Mouse (Mus musculus): ENCODE results near the gene Tsku. TPM values are rescaled to one million over a fixed set of nuclear protein-coding genes. Genes with fewer than 3 reads are reported as not detected.

The Tsku gene
- polyA plus RNA-seq, 1 experiment from 2014 or later: 19.1 TPM

- Histone ChIP-seq H3K36me3 (ENCODE audit: control insufficient read depth, insufficient read depth, low read length) (no peaks in the 10 kb centered on the region), H3K27me3 (ENCODE audit: control insufficient read depth, insufficient read depth, low read length) (no peaks in the 10 kb centered on the region), H3K4me3 (ENCODE audit: low read depth, low read length) (no peak overlapping the region), H3K9me3 (ENCODE audit: control insufficient read depth, low read depth, low read length) (no peaks in the 10 kb centered on the region), H3K27ac (ENCODE audit: low read length) (no peak overlapping the region), H3K9ac (replicated peaks; ENCODE audit: low read depth, low read length) (no peak overlapping the region), H3K4me2 (replicated peaks; ENCODE audit: low read depth, low read length) (no peak overlapping the region), H3K4me1 (ENCODE audit: control insufficient read depth, insufficient read depth, low read length) (peaks cover 12% of the 10 kb centered on the region; the same call in 1 of the 2 replicates)
- WGBS: 79% methylated on average over 12 of the region's 12 CpGs
- ATAC-seq (ENCODE audit: insufficient number of reproducible peaks, insufficient read depth, low FRiP score, low read depth): no peak
Observed at GRCm38 (mm10) chr7:98388881-98389501, 27.9 kb upstream of the Tsku start.

- ATAC-seq (ENCODE audit: insufficient number of reproducible peaks, insufficient read depth, low FRiP score, low read depth): no peak
- H3K9me3 ChIP-seq (ENCODE audit: control insufficient read depth, low read depth, low read length): no peaks in the 10 kb centered on the region
- no peaks in the 10 kb centered on the region for H3K27me3 ChIP-seq (ENCODE audit: control insufficient read depth, insufficient read depth, low read length)
- no peak overlapping the region for H3K27ac ChIP-seq (ENCODE audit: low read length)
- no peak overlapping the region for H3K4me2 ChIP-seq (replicated peaks; ENCODE audit: low read depth, low read length)
- H3K4me3 ChIP-seq (ENCODE audit: low read depth, low read length): no peak overlapping the region
- no peaks in the 10 kb centered on the region for H3K36me3 ChIP-seq (ENCODE audit: control insufficient read depth, insufficient read depth, low read length)
- 76% methylated on average over 7 of the region's 7 CpGs for WGBS
- H3K4me1 ChIP-seq (ENCODE audit: control insufficient read depth, insufficient read depth, low read length): peaks cover 12% of the 10 kb centered on the region; the same call in 1 of the 2 replicates
- H3K9ac ChIP-seq (replicated peaks; ENCODE audit: low read depth, low read length): no peak overlapping the region
Observed at GRCm38 (mm10) chr7:98387201-98387600, 26.1 kb upstream of the Tsku start.

- H3K27me3 ChIP-seq (ENCODE audit: control insufficient read depth, insufficient read depth, low read length): no peaks in the 10 kb centered on the region
- ATAC-seq (ENCODE audit: insufficient number of reproducible peaks, insufficient read depth, low FRiP score, low read depth): no peak
- no peak overlapping the region for H3K4me3 ChIP-seq (ENCODE audit: low read depth, low read length)
- no peaks in the 10 kb centered on the region for H3K36me3 ChIP-seq (ENCODE audit: control insufficient read depth, insufficient read depth, low read length)
- no peaks in the 10 kb centered on the region for H3K9me3 ChIP-seq (ENCODE audit: control insufficient read depth, low read depth, low read length)
- no peak overlapping the region for H3K27ac ChIP-seq (ENCODE audit: low read length)
- no peak overlapping the region for H3K4me2 ChIP-seq (replicated peaks; ENCODE audit: low read depth, low read length)
- 0 out of 2 replicates have a peak, but pooled peaks cover under 1% of the 10 kb centered on the region for H3K4me1 ChIP-seq (ENCODE audit: control insufficient read depth, insufficient read depth, low read length)
- H3K9ac ChIP-seq (replicated peaks; ENCODE audit: low read depth, low read length): no peak overlapping the region
- 61% methylated on average over 1 of the region's 1 CpGs for WGBS
Observed at GRCm38 (mm10) chr7:98385168-98385567, 24.0 kb upstream of the Tsku start.

GRCm38 (mm10) chr7:98383337-98383736, 22.2 kb upstream of the Tsku start:
- no peaks in the 10 kb centered on the region for H3K36me3 ChIP-seq (ENCODE audit: control insufficient read depth, insufficient read depth, low read length)
- H3K4me3 ChIP-seq (ENCODE audit: low read depth, low read length): no peak overlapping the region
- ATAC-seq (ENCODE audit: insufficient number of reproducible peaks, insufficient read depth, low FRiP score, low read depth): no peak
- H3K27ac ChIP-seq (ENCODE audit: low read length): no peak overlapping the region
- no peak overlapping the region for H3K4me2 ChIP-seq (replicated peaks; ENCODE audit: low read depth, low read length)
- WGBS: 53% methylated on average over 4 of the region's 4 CpGs
- H3K4me1 ChIP-seq (ENCODE audit: control insufficient read depth, insufficient read depth, low read length): 0 out of 2 replicates have a peak, but pooled peaks cover 3% of the 10 kb centered on the region
- no peak overlapping the region for H3K9ac ChIP-seq (replicated peaks; ENCODE audit: low read depth, low read length)
- H3K27me3 ChIP-seq (ENCODE audit: control insufficient read depth, insufficient read depth, low read length): no peaks in the 10 kb centered on the region
- H3K9me3 ChIP-seq (ENCODE audit: control insufficient read depth, low read depth, low read length): no peaks in the 10 kb centered on the region

- Histone ChIP-seq H3K4me3 (ENCODE audit: low read depth, low read length) (no peak overlapping the region), H3K36me3 (ENCODE audit: control insufficient read depth, insufficient read depth, low read length) (no peaks in the 10 kb centered on the region), H3K9me3 (ENCODE audit: control insufficient read depth, low read depth, low read length) (no peaks in the 10 kb centered on the region), H3K27ac (ENCODE audit: low read length) (no peak overlapping the region), H3K27me3 (ENCODE audit: control insufficient read depth, insufficient read depth, low read length) (no peaks in the 10 kb centered on the region), H3K9ac (replicated peaks; ENCODE audit: low read depth, low read length) (no peak overlapping the region), H3K4me1 (ENCODE audit: control insufficient read depth, insufficient read depth, low read length) (0 out of 2 replicates have a peak, but pooled peaks cover 3% of the 10 kb centered on the region), H3K4me2 (replicated peaks; ENCODE audit: low read depth, low read length) (no peak overlapping the region)
- 82% methylated on average over 6 of the region's 6 CpGs for WGBS
- no peak for ATAC-seq (ENCODE audit: insufficient number of reproducible peaks, insufficient read depth, low FRiP score, low read depth)
Observed at GRCm38 (mm10) chr7:98382784-98383183, 21.7 kb upstream of the Tsku start.

- Histone ChIP-seq H3K9me3 (ENCODE audit: control insufficient read depth, low read depth, low read length) (no peaks in the 10 kb centered on the region), H3K36me3 (ENCODE audit: control insufficient read depth, insufficient read depth, low read length) (no peaks in the 10 kb centered on the region), H3K4me1 (ENCODE audit: control insufficient read depth, insufficient read depth, low read length) (0 out of 2 replicates have a peak, but pooled peaks cover 3% of the 10 kb centered on the region), H3K9ac (replicated peaks; ENCODE audit: low read depth, low read length) (no peak overlapping the region), H3K27me3 (ENCODE audit: control insufficient read depth, insufficient read depth, low read length) (no peaks in the 10 kb centered on the region), H3K27ac (ENCODE audit: low read length) (no peak overlapping the region), H3K4me2 (replicated peaks; ENCODE audit: low read depth, low read length) (no peak overlapping the region), H3K4me3 (ENCODE audit: low read depth, low read length) (no peak overlapping the region)
- 63% methylated on average over 6 of the region's 6 CpGs for WGBS
- no peak for ATAC-seq (ENCODE audit: insufficient number of reproducible peaks, insufficient read depth, low FRiP score, low read depth)
Observed at GRCm38 (mm10) chr7:98380224-98380925, 19.2 kb upstream of the Tsku start.

- no peaks in the 10 kb centered on the region for H3K36me3 ChIP-seq (ENCODE audit: control insufficient read depth, insufficient read depth, low read length)
- H3K4me1 ChIP-seq (ENCODE audit: control insufficient read depth, insufficient read depth, low read length): 0 out of 2 replicates have a peak, but pooled peaks cover 3% of the 10 kb centered on the region
- H3K27ac ChIP-seq (ENCODE audit: low read length): no peak overlapping the region
- H3K9ac ChIP-seq (replicated peaks; ENCODE audit: low read depth, low read length): no peak overlapping the region
- whole genome bisulfite sequencing: 77% methylated on average over 4 of the region's 4 CpGs
- H3K4me2 ChIP-seq (replicated peaks; ENCODE audit: low read depth, low read length): no peak overlapping the region
- ATAC-seq (ENCODE audit: insufficient number of reproducible peaks, insufficient read depth, low FRiP score, low read depth): no peak; the same call in 1 of the 2 replicates
- no peak overlapping the region for H3K4me3 ChIP-seq (ENCODE audit: low read depth, low read length)
- no peaks in the 10 kb centered on the region for H3K9me3 ChIP-seq (ENCODE audit: control insufficient read depth, low read depth, low read length)
- H3K27me3 ChIP-seq (ENCODE audit: control insufficient read depth, insufficient read depth, low read length): no peaks in the 10 kb centered on the region
Observed at GRCm38 (mm10) chr7:98379232-98379631, 18.1 kb upstream of the Tsku start.

- no peaks in the 10 kb centered on the region for H3K27me3 ChIP-seq (ENCODE audit: control insufficient read depth, insufficient read depth, low read length)
- H3K4me3 ChIP-seq (ENCODE audit: low read depth, low read length): no peak overlapping the region
- no peak overlapping the region for H3K4me2 ChIP-seq (replicated peaks; ENCODE audit: low read depth, low read length)
- ATAC-seq (ENCODE audit: insufficient number of reproducible peaks, insufficient read depth, low FRiP score, low read depth): no peak
- WGBS: 47% methylated on average over 5 of the region's 5 CpGs
- no peak overlapping the region for H3K9ac ChIP-seq (replicated peaks; ENCODE audit: low read depth, low read length)
- no peak overlapping the region for H3K27ac ChIP-seq (ENCODE audit: low read length)
- no peaks in the 10 kb centered on the region for H3K9me3 ChIP-seq (ENCODE audit: control insufficient read depth, low read depth, low read length)
- 0 out of 2 replicates have a peak, but pooled peaks cover 3% of the 10 kb centered on the region for H3K4me1 ChIP-seq (ENCODE audit: control insufficient read depth, insufficient read depth, low read length)
- no peaks in the 10 kb centered on the region for H3K36me3 ChIP-seq (ENCODE audit: control insufficient read depth, insufficient read depth, low read length)
Observed at GRCm38 (mm10) chr7:98377257-98377656, 16.1 kb upstream of the Tsku start.

All from stomach, embryonic 14.5 days (tissue).